Mouse (Mus musculus): ENCODE data around the gene Tnnt3. TPM values are rescaled to one million over a fixed set of nuclear protein-coding genes. Genes with fewer than 3 reads are reported as not detected.

The Tnnt3 gene
- polyA plus RNA-seq, 1 experiment from 2014 or later = 1.5 TPM

- no peak for TF ChIP-seq EP300 (IDR thresholded peaks at IDR 0.05)
- TF ChIP-seq CTCF (IDR thresholded peaks at IDR 0.05) = no peak
- DNase-seq (ENCODE audit: low spot score) (no peak), ATAC-seq (no peak)
- Histone ChIP-seq H3K36me3 (ENCODE audit: insufficient read depth, low read length) (no peaks in the 10 kb centered on the region), H3K4me1 (ENCODE audit: insufficient read depth, low read depth, low read length) (peaks cover 8% of the 10 kb centered on the region; the same call in 1 of the 2 replicates), H3K27me3 (replicated peaks; ENCODE audit: insufficient read depth, low read length) (no peaks in the 10 kb centered on the region), H3K9ac (replicated peaks; ENCODE audit: low read depth) (no peak overlapping the region), H3K4me3 (ENCODE audit: low read depth, low read length) (no peak overlapping the region), H3K27ac (ENCODE audit: low read length) (0 out of 2 replicates have a peak overlapping the region, but pooled peaks have one; percentile 20), H3K9me3 (ENCODE audit: low read length) (no peaks in the 10 kb centered on the region), H3K4me2 (replicated peaks; ENCODE audit: low read depth, low read length) (no peak overlapping the region)
- WGBS = 44% methylated on average over 4 of the region's 4 CpGs
Observed at GRCm38 (mm10) chr7:142535116-142535515, 36.5 kb downstream of the Tnnt3 start.

- Histone ChIP-seq H3K9me3 (ENCODE audit: low read length) (no peaks in the 10 kb centered on the region), H3K27ac (ENCODE audit: low read length) (0 out of 2 replicates have a peak overlapping the region, but pooled peaks have one; percentile 20), H3K27me3 (replicated peaks; ENCODE audit: insufficient read depth, low read length) (no peaks in the 10 kb centered on the region), H3K4me3 (ENCODE audit: low read depth, low read length) (no peak overlapping the region), H3K9ac (replicated peaks; ENCODE audit: low read depth) (no peak overlapping the region), H3K4me1 (ENCODE audit: insufficient read depth, low read depth, low read length) (peaks cover 8% of the 10 kb centered on the region; the same call in 1 of the 2 replicates), H3K36me3 (ENCODE audit: insufficient read depth, low read length) (no peaks in the 10 kb centered on the region), H3K4me2 (replicated peaks; ENCODE audit: low read depth, low read length) (no peak overlapping the region)
- DNase-seq (ENCODE audit: low spot score) = no peak
- TF ChIP-seq CTCF (IDR thresholded peaks at IDR 0.05) (no peak), EP300 (IDR thresholded peaks at IDR 0.05) (no peak)
- no peak for ATAC-seq
- 87% methylated on average over 5 of the region's 5 CpGs for WGBS
Observed at GRCm38 (mm10) chr7:142535832-142536231, 37.2 kb downstream of the Tnnt3 start.

GRCm38 (mm10) chr7:142537181-142537580 lies 38.5 kb downstream of the Tnnt3 start:
- Histone ChIP-seq H3K4me2 (replicated peaks; ENCODE audit: low read depth, low read length) (no peak overlapping the region), H3K27me3 (replicated peaks; ENCODE audit: insufficient read depth, low read length) (no peaks in the 10 kb centered on the region), H3K36me3 (ENCODE audit: insufficient read depth, low read length) (no peaks in the 10 kb centered on the region), H3K9me3 (ENCODE audit: low read length) (no peaks in the 10 kb centered on the region), H3K4me1 (ENCODE audit: insufficient read depth, low read depth, low read length) (peaks cover 8% of the 10 kb centered on the region; the same call in 1 of the 2 replicates), H3K4me3 (ENCODE audit: low read depth, low read length) (no peak overlapping the region), H3K27ac (ENCODE audit: low read length) (no peak overlapping the region), H3K9ac (replicated peaks; ENCODE audit: low read depth) (no peak overlapping the region)
- DNase-seq (ENCODE audit: low spot score) (no peak), ATAC-seq (no peak)
- WGBS = 72% methylated on average over 5 of the region's 5 CpGs
- TF ChIP-seq EP300 (IDR thresholded peaks at IDR 0.05) (no peak), CTCF (IDR thresholded peaks at IDR 0.05) (no peak)

GRCm38 (mm10) chr7:142537879-142538278 lies 39.2 kb downstream of the Tnnt3 start:
- TF ChIP-seq CTCF (IDR thresholded peaks at IDR 0.05) (peak; percentile 72), EP300 (IDR thresholded peaks at IDR 0.05) (no peak)
- peaks cover 12% of the 10 kb centered on the region; the same call in 1 of the 2 replicates for H3K4me1 ChIP-seq (ENCODE audit: insufficient read depth, low read depth, low read length)
- 12% methylated on average over 6 of the region's 6 CpGs for WGBS
- no peak overlapping the region for H3K4me2 ChIP-seq (replicated peaks; ENCODE audit: low read depth, low read length)
- no peaks in the 10 kb centered on the region for H3K27me3 ChIP-seq (replicated peaks; ENCODE audit: insufficient read depth, low read length)
- no peak overlapping the region for H3K9ac ChIP-seq (replicated peaks; ENCODE audit: low read depth)
- H3K27ac ChIP-seq (ENCODE audit: low read length) = no peak overlapping the region
- peak; percentile 65 for DNase-seq (ENCODE audit: low spot score)
- H3K4me3 ChIP-seq (ENCODE audit: low read depth, low read length) = no peak overlapping the region
- H3K9me3 ChIP-seq (ENCODE audit: low read length) = no peaks in the 10 kb centered on the region
- H3K36me3 ChIP-seq (ENCODE audit: insufficient read depth, low read length) = no peaks in the 10 kb centered on the region
- 0 out of 2 replicates have a peak, but pooled peaks have one; percentile 22 for ATAC-seq

DNA sequence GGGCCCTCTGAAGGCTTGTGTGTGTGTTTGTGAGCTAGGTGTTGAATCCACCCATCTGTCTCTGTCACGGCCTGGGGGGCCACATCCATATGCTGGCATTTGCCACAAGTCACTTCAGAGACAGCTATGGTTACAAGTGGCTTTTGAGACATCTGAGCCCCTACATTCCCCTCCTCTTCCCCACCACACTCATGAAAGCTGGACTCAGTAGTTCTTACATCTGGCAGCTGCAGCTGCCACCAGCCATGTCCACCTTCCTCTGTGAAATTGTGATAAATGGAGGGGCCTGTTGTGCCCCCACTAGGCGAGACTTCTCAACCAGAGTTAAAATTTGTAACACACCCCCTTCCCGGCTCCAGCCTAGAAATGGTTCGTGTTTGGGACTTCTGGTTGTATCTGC lies 39.7 kb downstream of the Tnnt3 start:
- no peak for ATAC-seq

GRCm38 (mm10) chr7:142538766-142539165 lies 40.1 kb downstream of the Tnnt3 start:
- H3K4me2 ChIP-seq (replicated peaks; ENCODE audit: low read depth, low read length) = no peak overlapping the region
- no peaks in the 10 kb centered on the region for H3K27me3 ChIP-seq (replicated peaks; ENCODE audit: insufficient read depth, low read length)
- H3K27ac ChIP-seq (ENCODE audit: low read length) = no peak overlapping the region
- H3K4me1 ChIP-seq (ENCODE audit: insufficient read depth, low read depth, low read length) = peaks cover 12% of the 10 kb centered on the region; the same call in 1 of the 2 replicates
- DNase-seq (ENCODE audit: low spot score) (no peak), ATAC-seq (no peak)
- H3K9me3 ChIP-seq (ENCODE audit: low read length) = no peaks in the 10 kb centered on the region
- WGBS = 27% methylated on average over 6 of the region's 6 CpGs
- no peak overlapping the region for H3K9ac ChIP-seq (replicated peaks; ENCODE audit: low read depth)
- H3K4me3 ChIP-seq (ENCODE audit: low read depth, low read length) = no peak overlapping the region
- no peaks in the 10 kb centered on the region for H3K36me3 ChIP-seq (ENCODE audit: insufficient read depth, low read length)
- no peak for TF ChIP-seq EP300 (IDR thresholded peaks at IDR 0.05)
- no peak for TF ChIP-seq CTCF (IDR thresholded peaks at IDR 0.05)

More for the DNA sequence above, 39.7 kb downstream of the Tnnt3 start:
- WGBS = 45% methylated on average over 4 of the region's 4 CpGs
- H3K4me2 ChIP-seq (replicated peaks; ENCODE audit: low read depth, low read length) = no peak overlapping the region
- no peaks in the 10 kb centered on the region for H3K36me3 ChIP-seq (ENCODE audit: insufficient read depth, low read length)
- H3K9me3 ChIP-seq (ENCODE audit: low read length) = no peaks in the 10 kb centered on the region
- no peak overlapping the region for H3K27ac ChIP-seq (ENCODE audit: low read length)
- TF ChIP-seq CTCF (IDR thresholded peaks at IDR 0.05) (no peak), EP300 (IDR thresholded peaks at IDR 0.05) (no peak)
- peaks cover 12% of the 10 kb centered on the region; the same call in 1 of the 2 replicates for H3K4me1 ChIP-seq (ENCODE audit: insufficient read depth, low read depth, low read length)
- no peaks in the 10 kb centered on the region for H3K27me3 ChIP-seq (replicated peaks; ENCODE audit: insufficient read depth, low read length)
- H3K4me3 ChIP-seq (ENCODE audit: low read depth, low read length) = no peak overlapping the region
- no peak overlapping the region for H3K9ac ChIP-seq (replicated peaks; ENCODE audit: low read depth)
- no peak for DNase-seq (ENCODE audit: low spot score)
